Mouse (Mus musculus) layer of hippocampus, adult 11-12 months (tissue): ENCODE data around the gene Gm21874.
"Not testable (repeated sequence)": the region's sequence is repeated elsewhere in the genome, so short reads cannot be mapped to it uniquely, and the experiment has no call there.

Source experiments
- DNase-seq: peaks from one replicate; pipeline ENCODE4 v3.0.0; 2022; ENCODE audit warnings: low spot score

Gene Gm21874

DNA sequence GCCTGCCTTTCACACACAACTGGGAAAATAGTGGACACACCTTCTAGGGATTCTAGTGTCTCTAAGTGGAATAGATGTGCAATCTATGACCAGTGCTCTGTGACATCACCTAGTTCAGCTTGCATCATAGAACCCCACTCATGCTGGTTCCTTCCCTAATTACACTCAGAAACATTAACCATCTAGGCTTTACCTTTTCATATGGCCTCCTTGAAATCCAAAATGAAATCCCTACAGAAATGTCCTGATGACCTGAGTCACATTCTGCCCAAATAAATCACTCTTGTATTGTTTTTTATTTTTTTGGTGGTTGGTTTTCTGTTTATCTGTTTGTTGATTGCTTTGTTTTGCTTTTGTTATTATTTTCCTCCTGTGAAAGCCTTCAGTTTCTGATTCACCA, at the start of gene Gm21874:
Gene Gm21874 (minus strand): TSS at position 101 of the 400 bp plus-strand sequence.
- DNase-seq = not testable (repeated sequence)
